Mouse (Mus musculus) layer of hippocampus, postnatal 14 days (tissue): ENCODE measurements around the gene Thap2. TPM values are rescaled to one million over a fixed set of nuclear protein-coding genes. Genes with fewer than 3 reads are reported as not detected.

ENCODE experiments used
- DNase-seq, 2 experiments: peaks; one replicate each; pipeline ENCODE4 v3.0.0; 2021 to 2022; ENCODE audit warnings: low spot score in 2 of 2, mixed read lengths in 1 of 2
- total RNA-seq, 2 experiments: library from RNA; stranded (reverse); gene quantifications; 2 replicates each; pipeline ENCODE4 v1.2.3; 2021

Thap2 gene
- total RNA-seq, 2 experiments from 2014 or later = 10.2 to 13.5 TPM

- DNase-seq = no peak
Observed at GRCm38 (mm10) chr10:115355016-115355415, 29.2 kb downstream of the Thap2 start.

DNA sequence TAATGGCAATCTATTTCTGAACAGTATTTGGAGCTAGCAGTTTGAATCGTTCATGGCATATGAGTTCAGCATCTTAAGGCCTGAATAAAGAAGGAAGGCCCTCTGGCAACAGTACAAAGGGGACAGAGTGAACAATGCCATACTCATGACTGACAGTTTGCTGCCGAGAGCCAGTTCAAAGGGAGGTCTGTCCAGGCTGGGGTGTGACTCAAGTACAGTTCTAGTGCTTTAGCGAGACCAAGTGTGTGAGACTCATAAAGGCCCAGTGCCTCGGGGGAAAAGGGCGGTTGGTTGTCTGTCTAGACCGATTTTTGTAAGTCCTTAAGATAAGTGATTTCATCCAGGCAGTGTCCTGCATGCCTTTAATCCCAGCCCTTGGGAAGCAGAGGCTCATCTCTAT is 29.7 kb downstream of the Thap2 start:
- DNase-seq = no peak

GRCm38 (mm10) chr10:115350810-115351397 is 33.3 kb downstream of the Thap2 start:
- no peak for DNase-seq

DNA sequence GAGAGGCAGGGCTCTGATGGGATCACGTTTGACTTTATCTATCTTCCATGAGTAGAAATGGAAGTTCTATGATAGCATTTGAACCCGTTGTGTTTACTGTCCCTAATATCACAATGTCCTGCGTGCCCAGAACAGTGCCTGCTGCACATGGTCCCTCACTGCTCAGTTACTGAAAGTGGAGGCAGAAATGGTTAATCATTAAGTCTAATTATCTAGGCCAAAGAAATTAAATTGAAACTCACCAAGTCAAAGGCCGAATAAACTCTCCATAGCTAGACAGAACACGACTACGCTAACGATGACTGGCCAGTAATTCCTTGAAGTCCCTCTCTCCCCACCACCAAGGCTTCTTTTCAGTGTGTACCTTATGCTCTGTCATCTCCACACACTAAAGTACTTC is 34.7 kb downstream of the Thap2 start:
- DNase-seq = no peak

- no peak for DNase-seq
Observed at GRCm38 (mm10) chr10:115349029-115349428, 35.2 kb downstream of the Thap2 start.

- DNase-seq = no peak
Observed at GRCm38 (mm10) chr10:115348131-115348530, 36.1 kb downstream of the Thap2 start.

DNA sequence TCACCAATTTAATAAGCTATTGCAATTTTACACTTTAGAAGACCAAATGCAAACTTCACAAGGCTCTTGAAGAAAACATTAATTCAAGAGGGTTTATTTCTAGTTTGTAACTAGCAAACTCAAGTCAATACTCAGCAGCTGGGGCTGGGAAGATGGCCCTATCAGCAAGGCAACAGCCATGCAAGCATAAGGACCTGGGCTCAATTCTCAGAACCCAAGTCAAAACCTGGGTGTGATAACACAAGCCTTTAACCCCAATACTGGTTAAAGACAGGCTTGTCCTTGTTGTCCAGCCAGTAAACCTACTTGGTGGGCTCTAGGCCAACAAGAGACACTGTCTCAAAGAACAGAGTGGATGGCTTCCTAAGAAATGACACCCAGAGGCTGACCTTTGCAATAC is 37.8 kb downstream of the Thap2 start:
- no peak for DNase-seq

DNA sequence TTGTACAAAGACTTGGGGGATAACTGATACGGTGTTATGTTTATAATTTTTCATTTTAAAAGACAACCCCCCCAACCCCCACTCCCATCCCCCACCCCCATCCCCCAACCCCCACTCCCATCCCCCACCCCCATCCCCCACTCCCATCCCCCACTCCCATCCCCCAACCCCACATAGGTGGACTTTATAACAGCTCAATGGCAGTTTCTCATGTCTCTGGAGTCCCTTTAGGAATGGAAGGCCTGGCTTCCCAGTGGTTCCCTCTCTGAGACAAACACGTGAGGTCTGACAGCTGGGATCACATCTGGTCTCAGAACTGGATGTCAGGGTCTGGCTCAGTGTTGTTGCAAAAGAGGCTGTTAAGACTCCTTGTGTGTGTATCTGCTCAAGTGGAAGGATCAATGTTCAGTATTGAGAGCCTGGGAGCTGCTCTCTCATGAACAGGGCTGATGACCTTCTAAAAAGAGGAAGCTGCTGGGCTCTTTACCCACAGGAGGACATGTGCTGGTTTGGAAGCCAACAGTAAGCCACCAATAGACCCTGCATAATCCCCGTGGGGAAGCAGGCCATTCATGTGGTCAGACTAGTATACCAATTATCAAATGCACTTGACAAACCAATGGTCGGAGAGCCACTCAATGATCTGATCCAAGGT is 41.3 kb downstream of the Thap2 start:
- no peak for DNase-seq

GRCm38 (mm10) chr10:115339820-115340328 is 44.4 kb downstream of the Thap2 start:
- no peak for DNase-seq

- no peak for DNase-seq
Observed at GRCm38 (mm10) chr10:115336901-115337300, 47.3 kb downstream of the Thap2 start.

DNA sequence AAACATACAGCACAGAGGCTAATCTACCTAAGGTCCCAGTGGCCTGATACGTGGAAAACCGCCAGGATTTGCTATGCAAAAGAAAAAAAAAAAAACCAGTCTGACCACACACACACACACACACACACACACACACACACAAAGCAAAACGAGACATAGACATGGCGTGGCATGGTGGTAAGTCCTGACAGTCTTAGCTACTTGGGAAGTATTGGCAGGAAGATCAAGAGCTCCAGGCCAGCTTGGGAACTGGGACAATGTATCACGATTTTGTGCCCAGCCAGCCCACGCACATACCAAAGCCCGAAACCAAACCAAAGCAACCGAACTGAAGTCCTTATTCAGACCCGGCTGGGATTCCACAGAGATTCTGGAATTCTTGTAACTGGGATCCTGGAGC is 50.7 kb downstream of the Thap2 start:
- DNase-seq = no peak

- no peak for DNase-seq
Observed at GRCm38 (mm10) chr10:115332997-115333396, 51.2 kb downstream of the Thap2 start.

DNA sequence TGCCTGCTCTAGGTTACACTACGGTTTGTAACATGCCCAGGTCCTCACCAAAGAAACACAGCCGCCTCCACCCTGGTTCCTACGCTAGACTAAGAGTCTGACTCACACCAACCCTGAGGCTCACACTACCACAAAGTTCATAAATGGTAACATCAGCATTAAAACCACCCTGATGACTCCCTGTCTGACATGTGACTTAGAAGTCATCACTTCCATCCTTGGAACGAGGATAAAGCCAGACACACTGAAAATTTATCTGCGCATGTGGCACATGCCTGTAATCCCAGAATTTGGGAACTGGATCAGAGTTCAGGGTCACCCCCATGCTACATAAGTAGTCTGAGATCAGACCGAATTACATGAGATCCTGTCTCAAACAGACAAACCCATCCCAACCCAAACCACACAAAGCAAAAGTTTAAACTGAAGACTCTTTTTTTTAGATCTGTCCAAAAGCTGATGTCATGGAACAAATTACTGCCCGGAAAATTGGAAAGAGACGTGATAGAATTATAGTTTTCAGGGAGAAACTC is 51.8 kb downstream of the Thap2 start:
- no peak for DNase-seq

DNA sequence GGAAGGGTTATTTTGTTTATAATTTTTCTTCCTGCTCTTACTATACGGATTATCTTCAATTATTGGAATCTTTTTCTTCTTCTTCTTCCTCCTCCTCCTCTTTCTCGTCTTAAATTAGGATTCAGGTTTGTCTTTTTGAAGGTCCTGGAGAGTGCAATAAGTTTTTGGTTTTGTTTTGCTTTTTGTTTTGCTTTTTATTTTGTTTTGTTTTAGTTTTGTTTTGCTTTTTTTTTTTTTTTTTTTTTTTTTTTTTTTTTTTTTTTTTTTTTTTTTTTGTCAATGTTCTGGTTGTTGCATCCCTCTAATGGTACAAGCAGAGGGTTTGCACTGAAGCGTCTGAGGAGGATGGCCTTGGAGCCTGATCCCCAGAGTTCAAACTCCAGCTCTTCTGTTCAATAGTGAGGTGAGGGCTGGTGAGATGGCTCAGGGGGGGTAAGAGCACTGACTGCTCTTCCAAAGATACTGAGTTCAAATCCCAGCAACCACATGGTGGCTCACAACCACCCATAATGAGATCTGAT is 55.2 kb downstream of the Thap2 start:
- DNase-seq = no peak

- no peak for DNase-seq
Observed at GRCm38 (mm10) chr10:115328514-115328913, 55.7 kb downstream of the Thap2 start.

DNA sequence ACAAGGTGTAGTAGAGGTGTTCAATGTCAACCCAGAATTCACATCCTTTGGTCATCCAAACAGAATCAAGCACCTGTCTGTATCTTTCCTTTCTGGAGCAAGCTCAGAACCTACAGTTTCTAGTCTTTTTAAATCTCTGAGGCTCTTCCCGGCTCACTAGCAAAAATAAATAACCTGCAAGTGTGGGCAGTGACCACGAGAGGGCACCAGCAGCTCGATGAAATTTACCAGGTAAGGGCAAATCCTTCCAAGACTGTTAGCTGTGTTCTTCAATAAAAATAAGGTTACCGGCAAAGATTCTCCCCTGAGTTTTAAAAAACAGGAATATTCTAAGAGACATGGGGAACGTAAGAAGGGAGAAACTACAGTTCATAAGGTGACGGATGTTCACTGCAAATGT is 60.9 kb downstream of the Thap2 start:
- DNase-seq = peak; percentile 56 to 78

DNA sequence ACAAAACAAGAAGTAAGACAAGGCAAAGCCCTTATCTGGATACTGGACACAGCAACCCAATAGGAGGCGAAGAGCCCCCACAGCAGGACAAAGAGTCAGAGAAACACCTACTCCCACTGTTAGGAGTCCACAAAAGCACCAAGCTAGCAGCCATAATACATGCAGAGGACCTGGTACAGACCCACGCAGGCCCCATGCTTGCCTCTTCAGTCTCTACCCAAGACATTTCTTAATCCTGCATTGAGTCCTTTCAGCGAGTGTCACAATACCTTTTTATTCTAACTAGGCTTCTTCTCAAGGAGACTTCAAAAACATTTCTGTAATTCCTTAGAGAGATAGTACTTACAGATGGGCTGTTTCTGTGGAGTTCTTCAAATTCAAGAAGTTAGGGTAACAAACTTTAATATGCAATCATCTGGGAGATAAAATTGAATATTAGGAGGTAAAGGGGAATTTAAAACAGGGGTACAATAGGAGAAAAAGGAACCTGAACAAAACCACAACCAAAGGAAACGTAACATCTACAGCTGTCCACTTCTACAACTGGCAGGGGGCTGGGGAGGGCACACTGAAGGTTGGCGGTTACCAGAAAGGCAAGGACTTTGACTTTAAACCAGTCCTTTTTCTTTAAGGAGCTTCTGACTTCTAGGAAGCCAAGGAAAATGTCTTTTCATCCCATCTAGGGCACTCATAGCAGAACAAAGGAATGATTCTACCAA is 62.8 kb downstream of the Thap2 start:
- no peak for DNase-seq

Other genes starting within 250 kb of the Thap2 start
- gene Tph2, start 199.4 kb downstream of the Thap2 start, total RNA-seq = 1 to 10 TPM in 1 of 2 experiments, under 1 TPM in 1; 0.74 to 1.6 TPM
- gene Tbc1d15, start 133.0 kb downstream of the Thap2 start, total RNA-seq = 10 to 100 TPM; 46.8 to 58.0 TPM
- gene Rab21, start 68.8 kb downstream of the Thap2 start, total RNA-seq = 10 to 100 TPM; 54.4 to 55.4 TPM
- 10 to 100 TPM; 50.7 to 53.0 TPM for gene Tmem19, start 21.9 kb downstream of the Thap2 start, total RNA-seq
- gene Zfc3h1, start 516 bp upstream of the Thap2 start, total RNA-seq = 10 to 100 TPM; 53.3 to 57.6 TPM
- gene A930009A15Rik, start 185.5 kb upstream of the Thap2 start, total RNA-seq = 1 to 10 TPM in 1 of 2 experiments, under 1 TPM in 1; 0.79 to 1.9 TPM
- gene Lgr5, start 203.3 kb upstream of the Thap2 start, total RNA-seq = 1 to 10 TPM; 4.5 to 4.7 TPM